Mouse (Mus musculus): ENCODE data around the gene Aprt.
A peak's percentile ranks its signal among the peaks of the same experiment; 100 is the strongest.
"Not testable (repeated sequence)": the region's sequence is repeated elsewhere in the genome, so short reads cannot be mapped to it uniquely, and the experiment has no call there.

The Aprt gene

GRCm38 (mm10) chr8:122586171-122586570, 9.5 kb upstream of the Aprt start:
- DNase-seq (ENCODE audit: low spot score): no peak

DNA sequence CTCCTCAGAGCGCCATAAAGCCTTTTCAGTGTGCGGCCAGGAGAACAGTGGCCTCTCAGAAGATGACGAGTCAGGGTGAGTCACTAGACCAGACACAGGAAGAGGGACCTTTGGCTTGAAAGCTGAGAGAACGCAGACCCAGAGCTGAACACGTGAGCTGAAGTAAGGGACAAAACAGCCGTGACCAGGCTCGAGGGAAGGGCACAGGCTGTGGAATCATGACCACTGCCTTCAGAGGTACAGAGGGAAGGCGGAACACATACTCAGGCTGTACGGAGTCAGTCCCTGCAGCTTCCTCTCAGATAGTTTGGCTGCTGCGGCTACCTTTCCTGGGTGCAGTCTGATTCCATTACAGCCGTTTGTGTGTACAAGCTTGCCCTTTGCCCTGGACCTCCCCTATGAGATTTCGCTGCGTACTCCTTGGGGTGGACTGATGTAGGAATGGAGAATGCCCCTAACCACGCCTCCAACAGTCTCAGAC, 8.7 kb upstream of the Aprt start:
- DNase-seq (ENCODE audit: low spot score): no peak

DNA sequence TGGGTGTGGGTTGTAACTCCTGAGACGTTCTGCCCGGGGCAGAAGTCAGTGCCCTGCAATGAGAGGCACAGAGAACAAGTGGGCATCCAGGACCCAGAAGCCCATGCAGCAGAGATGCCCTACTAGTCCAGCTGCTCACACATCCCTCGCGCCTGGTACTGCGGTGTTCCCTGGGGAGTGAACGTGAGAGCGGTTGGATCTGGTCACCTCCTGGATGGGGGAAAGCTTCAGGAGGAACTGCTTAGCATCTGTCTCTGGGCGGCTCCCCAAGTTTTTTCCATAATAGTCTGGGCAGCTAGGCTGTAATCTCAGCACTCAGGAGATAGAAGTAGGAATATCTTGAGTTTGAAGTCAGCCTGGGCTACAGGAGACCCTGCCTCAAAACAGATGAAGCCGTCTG, 8.3 kb upstream of the Aprt start:
- no peak for DNase-seq (ENCODE audit: low spot score)

GRCm38 (mm10) chr8:122580926-122581325, 4.2 kb upstream of the Aprt start:
- DNase-seq (ENCODE audit: low spot score): no peak

DNA sequence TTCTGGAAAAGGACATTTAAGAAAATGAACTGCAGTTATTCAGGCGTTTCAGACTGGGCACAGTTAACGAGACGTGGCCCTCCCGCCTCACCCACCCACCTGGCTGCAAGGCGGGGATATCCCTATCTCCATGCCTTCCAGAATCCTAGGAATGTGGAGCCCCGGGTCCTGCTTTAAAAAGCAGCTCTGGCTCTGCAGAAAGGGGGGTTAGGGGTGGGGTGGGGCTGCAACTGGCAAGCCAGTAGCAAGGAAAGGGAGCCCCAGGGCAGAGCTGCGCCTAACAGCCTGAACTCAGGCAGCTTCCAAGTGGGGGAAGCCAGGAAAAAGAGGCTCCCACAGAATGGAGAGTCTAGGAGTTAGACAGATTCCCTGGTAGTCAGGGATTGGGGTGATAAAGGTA, 2.5 kb upstream of the Aprt start:
- no peak for DNase-seq (ENCODE audit: low spot score)

DNA sequence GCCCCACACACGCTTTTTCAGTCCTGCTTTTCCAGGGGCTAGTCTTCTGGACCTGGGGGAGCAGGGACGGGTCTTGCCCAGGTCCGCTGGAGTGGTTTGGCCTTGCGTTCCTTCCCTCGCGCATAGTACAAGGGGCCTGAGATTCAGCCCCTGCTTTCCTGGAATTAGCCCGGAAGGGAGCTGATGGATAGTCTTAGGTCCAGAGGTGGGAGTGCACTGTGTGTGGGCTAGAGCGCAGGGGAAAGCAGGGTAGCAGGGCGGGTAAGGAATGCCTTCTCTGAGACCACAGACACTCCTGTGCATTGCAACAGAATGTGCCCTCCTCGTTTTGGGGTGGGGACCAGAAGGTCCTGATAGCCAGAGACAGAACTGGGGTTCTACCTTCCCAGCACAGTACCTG, 407 bp upstream of the Aprt start:
- no peak for DNase-seq (ENCODE audit: low spot score)

- DNase-seq (ENCODE audit: low spot score): no peak
Measured at GRCm38 (mm10) chr8:122575735-122576647, 718 bp downstream of the Aprt start.

GRCm38 (mm10) chr8:122575286-122575685, 1.4 kb downstream of the Aprt start:
- DNase-seq (ENCODE audit: low spot score): no peak

- DNase-seq (ENCODE audit: low spot score): no peak
Measured at GRCm38 (mm10) chr8:122574667-122575251, 1.9 kb downstream of the Aprt start.

- no peak for DNase-seq (ENCODE audit: low spot score)
Measured at GRCm38 (mm10) chr8:122574264-122574663, 2.4 kb downstream of the Aprt start.

GRCm38 (mm10) chr8:122573577-122573976, 3.1 kb downstream of the Aprt start:
- DNase-seq (ENCODE audit: low spot score): no peak

DNA sequence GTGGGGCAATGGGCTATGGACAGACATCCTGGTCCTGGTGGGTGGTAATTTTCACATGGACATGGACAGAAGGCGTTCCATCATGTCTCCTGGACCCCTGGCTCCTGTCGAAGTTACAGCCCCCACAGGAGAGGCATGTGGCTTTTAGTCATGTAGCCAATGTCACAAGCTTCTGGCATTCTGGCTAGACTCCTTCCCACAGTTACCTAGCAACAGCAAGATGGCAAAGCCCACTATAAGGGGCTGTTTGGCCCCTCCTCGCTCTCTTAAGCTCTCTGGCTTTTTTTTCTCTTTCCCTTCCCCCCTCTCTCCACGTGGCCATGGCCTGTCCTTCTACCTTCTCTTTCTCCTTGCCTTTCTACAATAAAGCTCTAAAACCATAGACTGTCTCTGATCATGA, 3.5 kb downstream of the Aprt start:
- not testable (repeated sequence) for DNase-seq (ENCODE audit: low spot score)

- DNase-seq (ENCODE audit: low spot score): no peak
Measured at GRCm38 (mm10) chr8:122572751-122573150, 4.0 kb downstream of the Aprt start.

DNA sequence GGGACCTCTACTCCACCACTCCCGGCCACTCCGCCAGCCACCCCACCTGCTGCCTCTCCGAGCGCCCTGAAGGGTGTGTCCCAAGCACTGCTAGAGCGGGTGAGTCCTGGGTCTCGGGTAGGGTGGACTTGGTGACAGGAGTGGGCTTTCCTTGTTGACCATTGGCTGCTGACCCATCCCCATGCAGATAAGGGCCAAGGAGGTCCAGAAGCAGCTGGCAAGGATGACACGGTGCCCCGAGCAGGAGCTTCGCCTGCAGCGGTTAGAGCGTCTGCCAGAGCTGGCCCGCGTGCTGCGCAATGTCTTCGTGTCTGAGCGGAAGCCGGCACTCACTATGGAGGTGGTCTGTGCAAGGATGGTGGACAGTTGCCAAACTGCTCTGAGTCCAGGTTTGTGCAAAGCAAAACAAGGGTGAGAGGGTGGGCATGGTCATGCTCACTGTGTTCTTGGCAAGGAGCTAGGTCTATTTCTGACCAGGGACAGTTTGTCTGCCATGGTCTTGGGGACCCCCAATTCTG, 4.9 kb downstream of the Aprt start:
- no peak for DNase-seq (ENCODE audit: low spot score)

- no peak for DNase-seq (ENCODE audit: low spot score)
Measured at GRCm38 (mm10) chr8:122571153-122571552, 5.6 kb downstream of the Aprt start.

DNA sequence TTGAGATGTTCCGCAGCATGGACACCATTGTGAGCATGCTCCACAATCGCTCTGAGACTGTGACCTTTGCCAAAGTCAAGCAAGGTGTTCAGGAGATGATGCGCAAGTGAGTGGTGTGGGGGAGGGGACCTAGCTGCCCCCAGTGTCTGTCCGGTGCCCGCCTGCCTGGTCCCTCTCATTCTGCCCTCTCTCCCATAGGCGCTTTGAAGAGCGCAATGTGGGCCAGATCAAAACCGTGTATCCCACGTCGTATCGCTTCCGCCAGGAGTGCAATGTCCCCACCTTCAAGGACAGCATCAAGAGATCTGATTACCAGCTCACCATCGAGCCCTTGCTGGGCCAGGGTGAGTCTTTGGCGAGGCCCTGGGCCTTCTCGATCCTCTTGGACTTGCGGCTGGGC, 6.7 kb downstream of the Aprt start:
- no peak for DNase-seq (ENCODE audit: low spot score)

DNA sequence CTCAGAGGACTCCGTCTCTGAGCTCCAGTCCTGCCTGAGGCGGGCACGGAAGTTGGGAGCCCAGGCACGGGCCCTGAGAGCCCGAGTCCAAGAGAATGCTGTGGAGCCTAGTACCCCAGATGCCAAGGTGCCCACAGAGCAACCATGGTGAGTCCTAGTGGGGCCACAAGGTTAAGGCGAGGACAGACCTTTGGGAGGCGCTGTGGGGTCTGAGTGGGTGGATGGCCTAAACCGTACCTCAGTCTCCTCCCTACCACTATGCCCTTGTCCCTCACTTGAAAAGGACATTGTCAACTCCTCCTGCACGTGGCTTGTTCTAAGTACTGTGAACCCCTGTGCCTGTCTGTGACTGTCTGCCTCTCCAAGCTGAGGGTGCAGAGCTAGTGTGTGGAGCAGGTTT, 7.4 kb downstream of the Aprt start:
- no peak for DNase-seq (ENCODE audit: low spot score)

DNA sequence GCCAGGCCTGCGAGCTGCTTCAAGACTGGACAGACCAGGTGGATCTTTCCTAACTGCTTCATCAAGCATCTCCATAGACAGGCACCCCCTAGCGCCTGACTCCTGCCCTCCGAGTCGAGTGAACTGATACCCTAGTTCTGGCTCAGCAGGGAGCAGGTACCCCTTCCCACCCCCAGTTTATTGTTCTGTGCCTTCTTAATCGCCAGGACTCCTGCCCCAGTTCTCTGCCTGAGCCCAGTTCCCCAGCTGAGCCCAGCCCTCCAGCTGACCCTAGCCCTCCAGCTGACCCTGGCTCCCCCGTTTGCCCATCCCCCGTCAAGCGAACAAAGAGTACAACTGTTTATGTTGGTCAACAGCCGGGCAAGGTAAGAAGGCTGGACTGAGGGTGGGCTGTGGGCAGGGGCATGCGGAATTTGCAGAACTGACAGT, 7.8 kb downstream of the Aprt start:
- DNase-seq (ENCODE audit: low spot score): no peak

GRCm38 (mm10) chr8:122568109-122568504, 8.6 kb downstream of the Aprt start:
- no peak for DNase-seq (ENCODE audit: low spot score)

DNA sequence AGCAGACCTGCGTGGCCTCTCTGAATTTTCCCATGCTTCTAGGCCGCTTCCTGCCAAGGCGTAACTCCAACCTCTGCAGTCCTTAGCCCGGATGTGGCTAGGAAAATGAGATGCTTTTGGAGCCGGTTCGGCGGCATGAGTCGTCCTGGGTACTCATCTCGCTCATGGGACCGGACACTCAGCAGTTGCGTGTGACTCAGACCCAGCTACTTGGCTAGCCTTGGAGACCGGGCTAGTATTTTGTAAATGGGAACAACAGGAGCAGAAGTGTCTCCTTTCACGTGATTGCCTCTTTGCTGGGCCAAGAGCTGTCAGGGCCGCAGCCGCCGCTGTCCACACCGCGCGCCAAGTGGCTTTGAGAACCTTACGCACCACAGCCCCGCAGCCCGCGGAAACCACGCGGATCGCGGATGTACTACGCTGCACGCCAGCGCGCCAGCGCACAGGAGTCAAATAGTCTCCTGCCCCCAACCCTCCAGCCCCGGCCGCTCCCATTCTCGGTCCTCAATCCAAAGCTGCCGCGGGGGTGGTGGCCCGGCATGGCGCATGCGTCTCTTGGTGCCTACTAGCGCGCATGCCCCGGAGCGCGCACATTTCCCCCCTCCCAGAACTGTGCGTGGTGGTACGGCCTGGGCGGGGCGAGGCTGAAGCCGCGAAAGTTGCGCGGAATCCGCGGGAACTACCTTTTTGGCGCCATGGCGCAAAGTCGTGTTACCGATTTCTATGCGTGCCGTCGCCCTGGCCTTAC, 9.2 kb downstream of the Aprt start, which contains the start of gene Cdt1:
TSS of gene Cdt1 (plus strand) at position 655 of the 748 bp plus-strand sequence.
- peak; percentile 95 for DNase-seq (ENCODE audit: low spot score)

GRCm38 (mm10) chr8:122566766-122567165, 9.9 kb downstream of the Aprt start:
- no peak for DNase-seq (ENCODE audit: low spot score)

Data from lung, postnatal 25 days (tissue).